Mouse (Mus musculus) frontal cortex, postnatal 36 days (tissue): ENCODE data around the gene Grik1.

Source experiments
- DNase-seq, 2 experiments: peaks; one replicate each; pipeline ENCODE4 v3.0.0; 2022; ENCODE audit warnings: low spot score in 2 of 2

Grik1 gene

DNA sequence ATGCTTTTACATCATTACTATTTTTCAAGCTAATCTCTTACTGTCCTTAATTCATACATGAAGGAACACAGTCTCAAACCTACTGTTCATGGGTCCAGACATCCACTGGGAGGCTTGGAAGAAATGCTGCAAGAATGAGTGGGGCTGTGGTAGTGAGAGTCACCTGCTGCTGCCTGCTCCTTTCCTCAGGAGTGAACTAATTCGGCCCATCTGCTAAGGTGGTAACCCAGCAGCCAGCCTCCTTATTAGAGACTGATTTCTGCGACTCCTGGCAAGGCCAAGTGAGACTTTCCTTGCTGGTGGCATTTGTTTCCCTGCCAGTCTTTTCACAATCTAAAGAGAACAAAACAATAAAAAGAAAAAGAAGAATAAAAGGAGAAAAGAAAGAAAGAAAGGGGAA, 147.9 kb downstream of the Grik1 start:
- DNase-seq, result no peak

DNA sequence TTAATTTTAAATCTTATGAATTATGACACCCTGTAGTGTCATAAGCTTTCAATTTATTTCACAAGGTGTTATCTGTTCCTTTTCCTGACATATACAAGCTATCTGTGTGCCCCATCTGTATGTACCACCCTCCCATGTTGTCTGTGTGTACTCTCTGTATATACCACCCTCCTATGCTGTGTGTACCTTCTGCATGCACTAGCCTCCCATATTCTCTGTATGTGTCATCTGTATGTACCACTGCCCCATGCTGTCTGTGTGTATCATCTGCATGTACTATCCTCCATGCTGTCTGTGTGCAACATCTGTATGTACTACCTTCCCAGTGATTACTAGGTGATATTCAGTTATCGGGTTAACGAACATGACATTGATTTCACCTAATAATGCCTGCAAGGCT, 148.5 kb downstream of the Grik1 start:
- no peak for DNase-seq

DNA sequence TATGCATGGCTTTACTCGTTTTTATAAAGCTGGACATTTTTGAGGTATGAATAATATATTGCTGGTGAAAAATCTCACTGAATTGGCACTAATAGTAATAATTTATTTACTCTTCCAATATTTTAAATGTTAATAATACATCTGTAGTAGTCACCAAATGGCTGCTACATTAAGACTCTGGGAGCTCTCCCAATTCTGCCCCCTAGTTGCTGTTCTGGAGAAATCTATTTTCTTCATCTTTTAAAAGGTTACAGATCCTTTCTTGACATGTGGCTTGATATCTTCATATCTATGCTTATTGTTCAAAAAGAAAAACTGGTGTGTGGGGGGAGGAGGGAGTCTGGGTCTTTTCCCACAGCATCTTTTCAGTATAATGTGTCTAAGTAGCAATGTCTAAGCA, 151.2 kb downstream of the Grik1 start:
- DNase-seq, result no peak

DNA sequence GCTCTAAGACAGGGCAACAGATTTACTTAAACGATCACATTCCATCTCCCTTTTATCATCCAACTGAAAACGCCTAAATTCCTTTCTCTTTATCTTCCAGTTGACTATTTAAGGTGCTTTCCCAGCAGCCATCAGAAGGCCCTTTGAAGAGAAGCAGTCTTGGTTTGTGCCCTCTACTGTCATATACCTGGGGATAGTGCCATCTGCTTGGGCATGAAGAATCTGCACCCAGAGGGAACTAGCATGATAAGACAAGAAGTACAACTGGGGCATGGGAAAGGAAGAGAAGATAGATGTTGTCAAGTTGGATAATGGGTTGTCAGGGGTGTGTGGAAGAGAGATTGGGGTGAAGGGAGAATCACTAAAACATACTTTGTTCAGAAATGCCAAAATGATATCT, 157.1 kb downstream of the Grik1 start:
- no peak for DNase-seq

DNA sequence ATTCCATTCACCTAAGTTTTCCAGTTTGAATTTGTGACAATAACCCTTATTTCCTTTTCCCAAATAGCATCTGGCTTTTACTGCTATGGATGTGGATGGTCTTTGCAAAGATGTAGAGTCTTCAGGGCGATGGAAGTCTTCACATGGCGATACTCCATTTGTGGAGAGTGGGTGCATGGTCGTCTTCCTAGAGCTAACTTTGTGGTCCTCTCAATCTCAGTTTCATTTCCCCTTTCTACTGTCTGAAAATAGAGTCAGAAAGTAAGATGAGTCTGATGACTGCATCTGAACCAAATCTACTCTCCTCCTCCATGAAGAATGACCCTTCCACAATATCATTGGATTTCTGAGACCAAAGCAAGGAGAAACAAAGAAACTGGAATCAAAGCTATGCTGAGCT, 159.0 kb downstream of the Grik1 start:
- no peak for DNase-seq

DNA sequence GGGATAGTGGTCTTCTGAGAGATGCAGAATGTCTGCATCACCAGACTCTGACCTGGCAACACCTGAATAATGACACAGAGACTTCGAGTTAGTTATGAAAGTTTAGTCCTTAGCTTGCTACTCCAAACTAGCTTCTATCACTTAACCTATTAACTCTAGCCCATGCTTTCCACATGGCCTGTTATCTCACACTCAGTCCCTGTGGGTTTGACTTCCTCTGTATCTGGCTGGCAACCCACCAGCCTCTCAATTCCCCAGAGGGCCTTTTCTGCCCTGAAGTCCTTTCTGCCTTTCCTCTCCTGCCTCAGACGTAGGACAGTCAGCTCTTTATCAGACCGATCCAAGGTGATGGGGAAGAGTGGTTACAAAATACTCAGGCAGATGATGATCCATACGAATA, 165.0 kb downstream of the Grik1 start:
- DNase-seq, result no peak

DNA sequence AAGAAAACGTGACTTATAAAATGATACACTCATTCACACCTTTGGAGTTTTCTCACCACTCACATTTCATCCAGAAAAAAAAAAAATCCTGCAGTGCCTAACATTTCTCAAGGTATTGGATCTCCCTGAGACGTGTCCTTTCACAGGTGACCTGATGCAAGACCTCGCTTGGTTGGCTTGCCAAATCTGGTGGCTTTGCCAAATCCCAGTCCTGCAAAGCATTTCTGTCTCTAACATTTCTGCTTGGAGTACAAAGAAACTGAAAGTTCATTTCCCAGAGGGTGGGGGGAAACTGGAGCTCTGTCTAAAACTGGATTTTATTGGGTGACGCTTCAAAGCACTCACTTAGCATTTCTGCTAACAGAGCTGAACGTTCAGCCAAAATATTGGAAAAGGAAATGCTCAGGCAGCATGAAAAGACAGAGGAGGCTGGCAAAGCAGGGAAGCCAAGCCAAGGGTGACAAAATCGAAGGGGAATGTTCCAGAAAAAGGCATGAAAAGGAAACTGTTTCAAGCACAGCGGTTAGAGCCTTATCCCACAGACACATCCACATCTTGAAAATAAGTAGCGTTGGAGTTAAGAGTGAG, 177.4 kb downstream of the Grik1 start:
- DNase-seq, result peak in 1 of 2 experiments; percentile 24

DNA sequence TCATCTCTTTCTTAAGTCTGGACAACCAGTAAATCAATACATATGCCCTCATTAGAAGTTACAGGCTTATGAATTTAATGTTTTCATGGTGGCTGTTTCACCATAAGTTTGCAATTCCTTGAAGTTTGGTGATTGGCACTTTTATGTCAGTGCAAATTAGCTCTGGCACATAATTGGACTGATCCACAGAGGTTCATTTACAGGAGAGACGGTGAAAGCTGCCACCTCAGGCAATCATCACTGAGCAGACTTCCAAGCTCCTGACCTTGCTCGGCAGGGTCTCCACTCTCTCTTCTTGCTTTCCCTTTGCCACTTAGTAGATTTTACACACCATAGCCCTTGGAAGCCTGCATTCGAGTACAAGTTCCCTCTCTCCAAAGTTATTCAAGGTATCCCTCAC, 178.6 kb downstream of the Grik1 start:
- DNase-seq, result no peak

DNA sequence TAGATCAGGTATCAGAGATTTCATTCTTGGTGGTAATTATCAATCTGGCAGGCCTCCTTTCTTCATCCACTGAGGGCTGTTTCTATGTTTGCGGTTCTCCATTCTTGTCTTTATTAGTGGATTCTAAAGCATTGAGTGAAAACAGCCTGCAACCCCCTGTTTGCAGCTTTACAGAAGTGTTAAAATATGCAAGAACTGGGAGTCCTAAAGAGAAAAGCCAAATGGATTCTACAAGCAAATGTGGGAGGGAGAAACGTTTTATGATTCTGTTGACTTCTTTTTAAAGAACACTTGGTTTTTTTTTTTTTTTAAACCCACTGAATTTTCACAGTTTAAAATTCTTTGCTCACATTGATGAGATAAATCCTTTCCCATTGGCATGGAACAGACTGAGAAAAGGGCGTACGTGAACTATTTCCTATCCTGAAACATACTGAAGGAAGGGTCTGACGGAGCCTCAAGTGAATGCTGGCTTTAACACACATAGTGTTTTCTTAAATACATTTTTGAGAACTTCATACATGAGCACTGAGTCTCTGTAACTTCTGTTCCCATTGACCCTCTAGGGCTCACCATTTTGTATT, 195.8 kb downstream of the Grik1 start:
- DNase-seq, result peak in 1 of 2 experiments; percentile 25

DNA sequence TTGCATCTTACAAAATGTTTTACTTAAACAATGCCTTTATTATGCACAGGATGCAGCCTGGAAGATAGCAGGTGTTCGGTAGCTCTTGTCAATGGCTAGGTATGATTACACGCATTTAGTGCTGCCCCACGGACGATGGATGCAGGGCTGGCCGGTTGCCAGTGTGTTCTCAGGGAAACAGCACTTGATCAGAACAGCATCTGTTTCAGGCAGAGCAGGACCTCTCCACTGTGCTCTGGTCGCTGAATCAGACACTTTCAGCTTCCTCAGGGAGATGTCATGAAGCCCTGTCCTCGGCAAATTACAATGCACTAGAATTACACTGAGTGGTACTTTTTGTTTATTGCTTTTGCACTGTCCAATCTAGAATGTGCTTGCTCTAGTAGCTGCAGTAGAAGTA, 202.8 kb downstream of the Grik1 start:
- no peak for DNase-seq

DNA sequence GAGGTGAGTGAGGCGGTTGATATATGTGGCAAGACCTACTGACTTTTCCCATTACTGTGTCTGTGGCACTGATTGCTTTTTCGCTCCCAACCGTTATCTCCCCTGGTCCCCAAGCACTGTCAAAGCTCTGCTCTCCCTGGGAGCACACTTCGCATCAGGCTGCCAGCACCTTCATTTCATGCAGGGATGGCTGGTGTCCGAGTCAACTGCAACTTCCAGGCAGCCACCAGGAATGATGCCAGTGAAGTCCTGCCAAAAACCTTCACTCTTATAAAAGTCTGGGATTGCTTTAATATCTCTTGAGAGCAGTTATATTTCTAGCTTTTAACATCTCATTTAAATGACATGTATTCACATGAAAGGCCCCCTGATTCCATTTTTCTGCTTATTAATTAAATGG, 215.3 kb downstream of the Grik1 start:
- DNase-seq, result no peak

DNA sequence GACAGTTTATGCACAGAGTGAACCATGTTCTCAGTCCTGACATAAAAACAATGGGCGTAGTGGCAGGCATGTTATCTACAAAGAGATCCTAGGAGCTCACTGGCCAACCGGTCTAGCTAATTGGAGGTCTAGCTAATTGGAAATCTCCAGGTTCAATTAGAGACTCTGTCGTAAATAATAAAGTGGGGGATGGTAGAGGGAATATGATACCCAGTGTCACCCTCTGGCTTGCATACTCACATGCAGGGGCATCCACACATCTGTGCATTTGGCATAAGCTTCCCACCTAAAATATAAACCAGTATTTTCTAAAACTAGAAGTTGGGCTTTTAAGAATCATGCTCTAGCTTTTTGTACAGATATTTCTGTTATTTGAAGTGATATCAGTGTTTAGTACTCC, 229.1 kb downstream of the Grik1 start:
- DNase-seq, result no peak

DNA sequence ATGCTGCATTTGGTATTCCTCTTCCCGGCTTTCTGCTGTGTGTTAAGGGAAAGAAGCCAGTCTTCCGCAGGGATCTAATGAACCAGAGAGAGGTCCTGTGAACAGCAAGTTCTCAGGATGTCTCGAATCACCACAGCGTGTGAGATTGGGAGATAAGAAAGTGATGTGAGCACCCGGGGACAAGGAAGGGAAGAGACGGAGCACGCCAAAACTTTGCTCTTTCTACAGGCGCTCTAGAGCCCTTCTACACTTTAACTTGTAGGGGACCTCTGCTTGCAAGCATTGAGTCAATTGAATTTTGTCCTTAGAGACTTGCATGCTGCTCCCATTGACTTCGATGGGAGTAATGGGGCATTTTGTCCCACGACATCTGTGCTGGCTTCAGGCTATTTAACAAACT, 241.9 kb downstream of the Grik1 start:
- DNase-seq, result no peak

DNA sequence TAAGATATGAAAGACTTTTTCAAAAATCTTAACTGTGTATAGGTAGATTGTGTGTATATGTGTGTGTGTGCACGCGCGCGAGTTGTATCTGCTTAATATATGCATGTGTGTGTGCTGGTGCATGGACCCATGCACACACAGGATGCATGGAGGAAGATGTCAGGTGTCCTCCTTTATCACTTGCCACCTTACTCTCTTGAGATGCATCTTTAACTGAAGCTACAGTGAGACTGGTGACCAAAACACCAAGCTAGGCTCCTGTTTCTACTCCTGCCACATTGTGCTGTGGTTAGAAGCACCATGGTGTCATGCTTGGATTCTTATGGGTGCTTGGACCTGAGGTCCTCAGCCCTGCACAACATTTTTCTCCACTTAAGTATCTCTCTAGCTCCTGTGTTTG, 245.7 kb downstream of the Grik1 start:
- no peak for DNase-seq

DNA sequence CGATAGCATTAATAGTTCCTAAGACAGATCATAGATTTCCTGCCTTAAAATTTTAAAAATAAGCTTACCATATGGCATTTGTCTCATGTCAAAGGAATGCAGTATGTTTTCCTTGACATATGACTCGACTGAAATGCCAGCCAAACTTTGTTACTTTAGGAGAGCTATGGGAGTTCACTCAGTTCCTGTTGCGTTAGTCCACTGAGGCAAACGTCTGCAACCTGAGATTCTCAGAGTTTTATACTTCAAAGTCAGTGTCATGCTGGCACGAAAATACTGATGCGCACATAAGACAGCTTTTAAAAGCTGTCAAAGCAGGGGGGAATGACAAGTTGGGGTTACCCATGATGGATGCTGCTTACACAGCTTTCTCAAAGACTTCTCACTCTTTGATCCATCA, 247.6 kb downstream of the Grik1 start:
- no peak for DNase-seq

DNA sequence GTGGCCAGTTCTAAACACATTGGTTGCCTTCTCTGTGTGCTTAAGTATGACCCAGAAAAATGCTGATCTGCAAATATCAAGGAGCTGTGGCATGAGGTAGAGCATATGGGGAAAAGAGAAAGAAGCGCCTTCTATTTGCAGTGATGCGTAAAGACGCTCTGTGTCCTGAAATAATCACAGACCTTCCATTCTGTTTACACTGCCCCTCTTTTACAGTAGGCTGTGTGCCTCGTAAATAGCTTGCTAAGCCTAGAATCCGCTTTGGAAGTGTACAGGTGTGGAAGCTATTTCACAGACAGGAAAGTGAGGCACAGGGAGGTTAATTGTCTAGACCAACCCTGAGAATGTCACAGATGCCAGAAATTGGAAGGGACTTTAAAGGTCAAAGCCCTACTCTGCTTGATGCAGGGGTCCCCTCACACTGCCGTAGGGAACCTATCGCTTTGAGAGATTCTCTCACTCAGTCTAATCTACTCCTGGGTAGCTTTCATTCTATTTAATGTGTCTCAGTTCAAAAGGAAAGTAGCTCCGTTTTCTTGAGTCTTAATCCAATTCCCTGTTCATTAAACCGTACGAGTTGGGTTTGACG, 251.5 kb downstream of the Grik1 start:
- DNase-seq, result no peak

DNA sequence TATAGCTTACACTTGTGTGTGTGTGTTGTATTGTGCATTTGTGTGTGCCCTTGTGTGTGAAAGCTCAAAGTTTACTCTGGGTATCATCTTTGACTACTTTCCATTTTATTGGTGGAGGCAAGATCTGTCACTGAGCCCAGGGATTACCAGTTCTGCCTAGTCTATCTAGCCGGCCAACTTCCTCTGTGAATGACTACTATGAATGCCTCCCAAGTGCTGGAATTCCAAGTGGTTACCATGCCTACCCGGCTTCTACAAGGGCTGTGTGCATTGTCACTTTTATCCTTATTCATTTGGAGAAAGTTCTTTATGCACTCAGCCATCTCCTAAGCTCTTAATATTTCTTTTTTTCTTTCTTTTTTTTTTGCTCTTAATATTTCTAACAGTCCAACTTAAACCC, 301.3 kb downstream of the Grik1 start:
- no peak for DNase-seq

DNA sequence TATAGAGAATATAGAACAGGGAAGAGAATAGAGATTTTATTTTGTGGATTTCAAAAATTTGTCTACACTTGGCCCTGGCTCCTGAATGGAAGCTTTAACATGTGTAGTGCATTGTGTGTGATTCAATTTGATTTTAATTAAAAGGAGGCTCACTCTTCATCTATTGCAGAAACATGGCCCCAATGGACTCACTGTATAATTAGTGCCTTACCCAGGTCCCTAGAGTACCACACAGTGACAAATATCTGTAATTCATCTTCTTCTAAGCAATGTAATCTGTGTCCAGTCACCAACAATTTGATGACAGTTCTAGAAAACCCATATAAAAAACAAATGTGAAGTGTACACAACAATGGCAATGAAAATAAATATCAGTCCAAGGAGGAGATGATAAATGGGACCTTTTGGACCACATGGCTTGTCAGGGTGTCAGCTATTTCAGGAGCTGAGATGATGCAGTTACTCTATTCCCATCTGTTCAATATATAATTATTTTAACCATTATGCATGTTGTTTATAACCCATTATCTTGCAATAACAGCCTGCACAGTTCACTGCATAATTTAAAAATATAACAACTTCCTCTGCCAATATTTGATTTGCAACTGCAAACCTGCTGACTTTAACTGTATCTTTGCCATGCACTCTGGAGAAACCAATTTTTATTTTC, 305.7 kb downstream of the Grik1 start:
- no peak for DNase-seq

DNA sequence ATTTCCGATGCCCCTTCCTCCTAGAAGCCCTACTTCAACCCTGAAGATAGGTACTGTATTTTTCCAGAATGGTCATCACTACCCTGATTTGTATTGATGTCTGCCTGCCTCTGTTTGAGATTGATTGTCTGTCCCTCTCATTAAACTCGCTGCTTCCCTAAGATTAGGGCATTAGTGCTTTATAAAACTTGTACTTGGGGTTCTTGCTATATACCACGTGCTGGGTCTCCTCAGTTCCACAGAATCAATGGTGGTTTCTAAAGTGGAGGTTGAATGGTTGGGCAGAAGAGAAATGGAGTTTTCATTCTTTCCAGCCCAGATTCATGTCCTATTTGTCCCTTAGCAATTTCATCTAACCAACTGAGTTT, 316.0 kb downstream of the Grik1 start:
- no peak for DNase-seq

DNA sequence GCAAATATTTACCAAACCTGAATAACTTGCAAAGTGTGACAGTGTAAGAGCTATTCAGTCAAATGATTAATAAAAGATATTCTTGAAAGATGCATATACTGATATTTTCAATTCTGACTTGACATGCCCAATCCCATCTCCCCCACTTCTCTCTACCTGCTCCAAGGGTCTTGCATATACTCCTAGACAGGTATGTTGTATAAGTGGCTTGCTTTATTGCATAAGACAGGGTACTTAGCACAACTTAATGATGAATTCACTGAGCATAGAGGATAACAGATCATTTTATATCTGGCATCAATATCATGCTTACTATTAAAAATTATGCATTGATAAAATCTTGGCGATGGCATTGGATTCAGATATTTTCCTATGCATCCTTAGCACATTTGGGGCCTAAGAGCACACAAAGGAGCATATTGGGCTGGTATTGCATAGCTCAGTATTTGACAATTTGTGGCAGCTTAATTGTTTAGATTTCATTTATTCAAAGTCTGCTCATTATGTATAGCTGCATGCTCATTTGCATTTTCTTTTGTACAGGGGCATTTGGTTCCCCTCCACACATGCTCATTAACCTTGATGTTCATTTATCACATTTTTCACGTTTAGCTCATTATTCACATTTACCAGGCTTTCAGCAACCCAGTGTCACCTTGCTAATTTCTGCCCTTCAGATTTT, 316.5 kb downstream of the Grik1 start:
- DNase-seq, result no peak

DNA sequence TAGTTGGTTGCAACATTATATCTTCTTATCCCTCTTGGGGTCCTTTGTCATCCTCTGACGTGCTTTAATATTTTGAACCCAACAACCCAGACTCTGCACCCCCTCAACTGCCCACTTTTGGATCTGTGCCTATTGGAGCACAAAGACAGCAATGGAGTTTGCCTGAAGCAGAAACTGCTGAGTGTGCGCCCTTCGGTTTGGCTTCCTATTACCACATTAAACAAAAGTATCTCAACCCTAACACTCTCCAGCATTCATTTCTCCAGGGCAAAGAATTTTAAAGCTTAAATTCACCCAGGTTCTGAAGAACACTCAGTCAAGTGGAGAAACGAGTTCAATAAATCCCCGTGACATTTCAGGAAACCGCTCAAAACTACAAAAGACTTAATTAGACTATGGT, 318.2 kb downstream of the Grik1 start:
- no peak for DNase-seq

DNA sequence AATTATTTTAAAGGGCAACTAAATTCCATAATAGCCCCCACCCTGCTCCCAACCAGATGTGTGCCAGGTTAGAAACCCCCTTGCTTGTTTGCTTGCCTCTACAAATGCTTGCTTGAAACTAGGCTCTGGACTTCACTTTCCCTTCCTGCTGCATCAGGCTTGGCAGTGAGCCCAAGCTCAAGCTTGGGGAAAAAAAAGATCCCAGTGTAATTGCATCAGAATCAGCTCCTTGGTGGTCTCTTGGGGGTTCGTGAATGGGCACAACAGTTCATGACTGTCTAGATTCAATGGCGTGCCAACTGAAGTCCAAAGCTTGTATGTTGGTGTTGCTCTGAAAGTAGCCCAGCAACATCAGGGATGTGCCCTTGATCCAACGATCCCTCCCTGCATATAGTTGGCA, 320.1 kb downstream of the Grik1 start:
- no peak for DNase-seq

DNA sequence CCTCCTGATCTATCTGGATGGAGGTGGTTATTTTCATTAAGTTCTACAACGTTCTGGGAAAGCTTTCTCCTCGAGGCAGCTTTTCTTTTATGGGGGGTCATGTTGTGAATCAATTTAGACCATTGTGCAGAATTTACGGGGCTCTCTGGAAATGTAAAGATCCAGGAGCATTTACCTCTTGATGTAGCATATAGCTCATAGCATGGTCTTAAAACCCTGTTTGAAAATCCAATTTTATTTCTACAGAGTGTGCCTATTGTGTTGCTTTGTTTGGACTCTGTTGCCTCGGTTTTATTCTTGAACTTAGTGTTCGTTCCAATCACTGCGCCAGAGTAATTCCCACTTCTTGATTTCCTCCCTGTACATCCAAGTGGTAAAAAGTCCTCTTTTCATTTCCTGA, 328.6 kb downstream of the Grik1 start:
- no peak for DNase-seq
